Comparison of ENCODE assay signal across 29 mouse cellular contexts in the genomic region with DNA sequence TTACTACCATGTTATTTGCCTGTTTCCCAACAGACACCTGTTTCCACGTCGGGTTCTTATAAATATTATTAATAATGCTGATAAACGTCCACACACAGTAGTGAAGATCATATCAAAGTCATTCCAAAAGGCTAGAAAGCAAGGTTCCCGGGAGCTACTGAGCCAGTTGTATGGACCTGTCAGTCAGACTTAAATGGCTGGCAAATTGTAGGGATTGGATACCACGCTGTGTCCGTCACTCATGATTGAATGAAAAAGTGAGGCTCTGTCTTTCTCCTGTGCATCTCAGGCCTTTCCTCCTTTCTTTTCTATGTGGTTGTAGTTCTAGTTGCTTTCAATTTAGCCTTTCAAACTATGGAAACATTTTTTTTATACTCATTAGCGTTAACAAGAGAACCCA.
DNase-seq lines count a peak whose midpoint lies in the region; ATAC-seq and TF ChIP-seq lines count a peak whose summit lies in the region.
"Had no signal": no experiment of that assay in that cellular context is flagged by ENCODE, and none has a peak within 500 bp of the region (broad histone marks: within the 10 kb centered on the region; RNA-seq: fewer than 3 reads in every experiment).

No protein-coding gene starts in this region.

- no peak overlapping the region for H3K4me2 ChIP-seq in forebrain, embryonic 14.5 days (ENCODE audit: low read length)
- no peak overlapping the region for H3K4me2 ChIP-seq in forebrain, embryonic 11.5 days (ENCODE audit: low read depth, low read length, severe bottlenecking)
- H3K4me2 ChIP-seq in midbrain, embryonic 11.5 days: no peak overlapping the region
- H3K4me2 ChIP-seq in midbrain, postnatal 0 days (ENCODE audit: low read depth, low read length, poor library complexity, severe bottlenecking): no peak overlapping the region
- H3K4me2 ChIP-seq: embryonic facial prominence, embryonic 12.5 days; embryonic facial prominence, embryonic 15.5 days; forebrain, embryonic 15.5 days; heart, embryonic 11.5 days; hindbrain, embryonic 13.5 days; intestine, embryonic 15.5 days had no signal

- H3K27me3 ChIP-seq in forebrain, embryonic 14.5 days (replicated peaks; ENCODE audit: control insufficient read depth, insufficient read depth, low read length): no peaks in the 10 kb centered on the region
- no peaks in the 10 kb centered on the region for H3K27me3 ChIP-seq in forebrain, embryonic 11.5 days (ENCODE audit: control insufficient read depth, insufficient read depth, low read length)
- no peaks in the 10 kb centered on the region for H3K27me3 ChIP-seq in midbrain, embryonic 11.5 days (ENCODE audit: control insufficient read depth, insufficient read depth, low read length)
- H3K27me3 ChIP-seq in midbrain, postnatal 0 days (ENCODE audit: insufficient read depth, low read length): no peaks in the 10 kb centered on the region
- H3K27me3 ChIP-seq: CH12.LX; embryonic facial prominence, embryonic 12.5 days; embryonic facial prominence, embryonic 15.5 days; forebrain, embryonic 15.5 days; hindbrain, embryonic 13.5 days; intestine, embryonic 15.5 days had no signal

- no peaks in the 10 kb centered on the region for H3K9me3 ChIP-seq in forebrain, embryonic 14.5 days (replicated peaks; ENCODE audit: control insufficient read depth, low read length)
- H3K9me3 ChIP-seq in forebrain, embryonic 11.5 days (ENCODE audit: control insufficient read depth, low read length): no peaks in the 10 kb centered on the region
- no peaks in the 10 kb centered on the region for H3K9me3 ChIP-seq in midbrain, embryonic 11.5 days (ENCODE audit: control insufficient read depth, low read length)
- no peaks in the 10 kb centered on the region for H3K9me3 ChIP-seq in midbrain, postnatal 0 days (ENCODE audit: low read length)
- H3K9me3 ChIP-seq: embryonic facial prominence, embryonic 12.5 days; embryonic facial prominence, embryonic 15.5 days; forebrain, embryonic 15.5 days; G1E; hindbrain, embryonic 10.5 days; hindbrain, embryonic 13.5 days; intestine, embryonic 15.5 days had no signal

- ATAC-seq in forebrain, embryonic 14.5 days: no peak
- no peak for ATAC-seq in forebrain, embryonic 11.5 days (replicated peaks; ENCODE audit: low FRiP score)
- 0 out of 2 replicates have a peak, but pooled peaks have one; percentile 19 for ATAC-seq in midbrain, embryonic 11.5 days (ENCODE audit: low FRiP score)
- ATAC-seq in midbrain, postnatal 0 days (ENCODE audit: low FRiP score): no peak
- no peak for ATAC-seq in erythroid progenitor cell, adult 5-6 weeks (replicated peaks; ENCODE audit: low FRiP score, poor library complexity, severe bottlenecking)
- ATAC-seq: forebrain, embryonic 15.5 days; hindbrain, embryonic 16.5 days; intestine, embryonic 15.5 days; Patski had no signal

- no peaks in the 10 kb centered on the region for H3K4me1 ChIP-seq in forebrain, embryonic 14.5 days (ENCODE audit: control insufficient read depth, insufficient read depth, low read length)
- 0 out of 2 replicates have a peak, but pooled peaks cover 2% of the 10 kb centered on the region for H3K4me1 ChIP-seq in forebrain, embryonic 11.5 days (replicated peaks; ENCODE audit: control insufficient read depth, insufficient read depth, low read length)
- H3K4me1 ChIP-seq in midbrain, embryonic 11.5 days (ENCODE audit: control insufficient read depth, insufficient read depth, low read length): no peaks in the 10 kb centered on the region
- H3K4me1 ChIP-seq in midbrain, postnatal 0 days (ENCODE audit: insufficient read depth, low read length): no peaks in the 10 kb centered on the region; the same call in 1 of the 2 replicates
- H3K4me1 ChIP-seq: embryonic facial prominence, embryonic 12.5 days; embryonic facial prominence, embryonic 15.5 days; forebrain, embryonic 15.5 days; hindbrain, embryonic 10.5 days; intestine, embryonic 15.5 days had no signal

- no peaks in the 10 kb centered on the region for H3K36me3 ChIP-seq in forebrain, embryonic 14.5 days (ENCODE audit: control insufficient read depth, insufficient read depth, low read length)
- no peaks in the 10 kb centered on the region for H3K36me3 ChIP-seq in forebrain, embryonic 11.5 days (ENCODE audit: control insufficient read depth, insufficient read depth, low read length)
- H3K36me3 ChIP-seq in midbrain, embryonic 11.5 days (ENCODE audit: control insufficient read depth, insufficient read depth, low read length): no peaks in the 10 kb centered on the region
- no peaks in the 10 kb centered on the region for H3K36me3 ChIP-seq in midbrain, postnatal 0 days (ENCODE audit: insufficient read depth, low read length)
- H3K36me3 ChIP-seq: embryonic facial prominence, embryonic 12.5 days; embryonic facial prominence, embryonic 15.5 days; forebrain, embryonic 15.5 days; G1E; hindbrain, embryonic 10.5 days; hindbrain, embryonic 13.5 days; intestine, embryonic 15.5 days had no signal

- WGBS in forebrain, embryonic 14.5 days: 37% methylated on average over 7 of the region's 7 CpGs
- 49% methylated on average over 7 of the region's 7 CpGs for WGBS in forebrain, embryonic 11.5 days
- 58% methylated on average over 7 of the region's 7 CpGs for WGBS in midbrain, embryonic 11.5 days
- WGBS in midbrain, postnatal 0 days: 41% methylated on average over 7 of the region's 7 CpGs

- no peak overlapping the region for H3K9ac ChIP-seq in forebrain, embryonic 14.5 days (ENCODE audit: low read length)
- H3K9ac ChIP-seq in forebrain, embryonic 11.5 days (ENCODE audit: low read length): no peak overlapping the region
- no peak overlapping the region for H3K9ac ChIP-seq in midbrain, embryonic 11.5 days (ENCODE audit: low read length)
- no peak overlapping the region for H3K9ac ChIP-seq in midbrain, postnatal 0 days (replicated peaks; ENCODE audit: low read length, poor library complexity, severe bottlenecking)
- H3K9ac ChIP-seq: embryonic facial prominence, embryonic 12.5 days; embryonic facial prominence, embryonic 15.5 days; forebrain, embryonic 15.5 days; hindbrain, embryonic 13.5 days; intestine, embryonic 15.5 days had no signal

- no peak overlapping the region for H3K27ac ChIP-seq in forebrain, embryonic 14.5 days (ENCODE audit: low read depth, low read length)
- no peak overlapping the region for H3K27ac ChIP-seq in forebrain, embryonic 11.5 days (ENCODE audit: low read depth, low read length)
- no peak overlapping the region for H3K27ac ChIP-seq in midbrain, embryonic 11.5 days (ENCODE audit: low read depth, low read length)
- no peak overlapping the region for H3K27ac ChIP-seq in midbrain, postnatal 0 days (ENCODE audit: low read depth, low read length)
- H3K27ac ChIP-seq: embryonic facial prominence, embryonic 12.5 days; embryonic facial prominence, embryonic 15.5 days; forebrain, embryonic 15.5 days; heart, adult 2 months; hindbrain, embryonic 10.5 days; hindbrain, embryonic 13.5 days; intestine, embryonic 15.5 days had no signal

- no peak for TF ChIP-seq CTCF in midbrain, postnatal 0 days (IDR thresholded peaks at IDR 0.05)

- no peak overlapping the region for H3K4me3 ChIP-seq in forebrain, embryonic 14.5 days (ENCODE audit: low read depth, low read length)
- no peak overlapping the region for H3K4me3 ChIP-seq in forebrain, embryonic 11.5 days (ENCODE audit: low read depth, low read length)
- H3K4me3 ChIP-seq in midbrain, embryonic 11.5 days (ENCODE audit: low read depth, low read length): no peak overlapping the region
- H3K4me3 ChIP-seq in midbrain, postnatal 0 days (ENCODE audit: low read depth, low read length): no peak overlapping the region
- H3K4me3 ChIP-seq: embryonic facial prominence, embryonic 12.5 days; embryonic facial prominence, embryonic 15.5 days; forebrain, embryonic 15.5 days; heart, adult 2 months; hindbrain, embryonic 10.5 days; hindbrain, embryonic 13.5 days; intestine, embryonic 15.5 days had no signal

- DNase-seq in forebrain, embryonic 14.5 days (ENCODE audit: low spot score): peak; percentile 23
- DNase-seq in forebrain, embryonic 11.5 days (ENCODE audit: low spot score): no peak
- DNase-seq in midbrain, embryonic 11.5 days (ENCODE audit: low spot score, missing footprints): peak; percentile 80
- no peak for DNase-seq in midbrain, postnatal 0 days (ENCODE audit: low spot score)
- peak; percentile 14 for DNase-seq in R1 (ENCODE audit: low read depth, low spot score)
- DNase-seq: adrenal gland, adult 2 months; adrenal gland, postnatal 14 days; B cell, adult 2 months; cerebellum, adult 11-12 months; cerebellum, adult 8-10 months; cerebellum, postnatal 10 days; cerebellum, postnatal 36 days; gastrocnemius, postnatal 10 days; gastrocnemius, postnatal 36 days; heart, adult 2 months; heart, postnatal 36 days; kidney, adult 11 months had no signal

Comparison
In these comparisons a context has a peak if more than half of its experiments do, and no peak if none do; other contexts are left out.
1. DNase-seq: peak in forebrain, embryonic 14.5 days (single experiment), midbrain, embryonic 11.5 days (single experiment) and R1 (single experiment); none in forebrain, embryonic 11.5 days (single experiment) and midbrain, postnatal 0 days (single experiment).